Mouse (Mus musculus) CH12.LX (cell line): Measurements from ENCODE around the gene Stard10. TPM values are rescaled to one million over a fixed set of nuclear protein-coding genes. Genes with fewer than 3 reads are reported as not detected.

Experiments used
- DNase-seq: peaks from one replicate; pipeline ENCODE4 v3.0.0-alpha.2; 2013; ENCODE audit errors: extremely low read depth
- H3K27ac ChIP-seq: 2 replicates; pipeline ENCODE4 v1.5.1; 2012; ENCODE audit warnings: low read depth, mild to moderate bottlenecking, control low read depth, moderate library complexity; ENCODE audit not compliant: insufficient read depth
- H3K27me3 ChIP-seq: replicated peaks from 2 replicates; pipeline ENCODE3; 2012; ENCODE audit warnings: inconsistent platforms
- H3K36me3 ChIP-seq, 2 experiments: replicated peaks in 1 of 2; 2 replicates each; pipeline versions ENCODE3 to v1.6.1; 2012; ENCODE audit warnings: inconsistent platforms in 1 of 2, low read length in 1 of 2, mild to moderate bottlenecking in 1 of 2, mixed read lengths in 1 of 2, moderate library complexity in 1 of 2; ENCODE audit not compliant: control insufficient read depth in 1 of 2, insufficient read depth in 1 of 2
- H3K4me1 ChIP-seq, 2 experiments: 2 replicates each; pipeline ENCODE4 v1.6.1; 2012; ENCODE audit warnings: inconsistent platforms in 1 of 2, moderate library complexity in 1 of 2; ENCODE audit not compliant: insufficient read depth in 2 of 2, control insufficient read depth in 1 of 2
- H3K4me2 ChIP-seq: 2 replicates; pipeline ENCODE4 v1.6.1; 2012; ENCODE audit warnings: low read depth, mild to moderate bottlenecking, control low read depth; ENCODE audit not compliant: poor library complexity, insufficient read depth, severe bottlenecking
- H3K4me3 ChIP-seq, 3 experiments: fragments of 150-350 bp in 1 of 3; sonication (generic) in 1 of 3; replicated peaks in 1 of 3; 2 replicates each; pipeline versions ENCODE3 to v1.5.1; 2011 to 2012; ENCODE audit warnings: low read depth in 2 of 3, low read length in 2 of 3, mild to moderate bottlenecking in 2 of 3, moderate library complexity in 2 of 3, control low read depth in 1 of 3, improper control_type of control experiment in 1 of 3, inconsistent platforms in 1 of 3, mixed read lengths in 1 of 3; ENCODE audit not compliant: poor library complexity in 1 of 3
- H3K79me2 ChIP-seq: replicated peaks from 2 replicates; pipeline ENCODE4 v1.6.1; 2012; ENCODE audit warnings: mild to moderate bottlenecking, moderate library complexity; ENCODE audit not compliant: control insufficient read depth, poor library complexity, insufficient read depth, severe bottlenecking; ENCODE audit errors: extremely low read depth
- H3K9ac ChIP-seq: 2 replicates; pipeline ENCODE4 v1.6.1; 2012; ENCODE audit warnings: low read depth, mild to moderate bottlenecking, control low read depth, moderate library complexity; ENCODE audit not compliant: insufficient read depth
- H3K9me3 ChIP-seq: replicated peaks from 2 replicates; pipeline ENCODE3; 2012; ENCODE audit warnings: low read length, inconsistent platforms, mixed read lengths
- CHD2 ChIP-seq: IDR thresholded peaks from 2 replicates; pipeline ENCODE4 v1.6.1; 2011; ENCODE audit warnings: low read length, improper control_type of control experiment
- ELF1 ChIP-seq: IDR thresholded peaks from 2 replicates; pipeline ENCODE4 v1.6.1; 2014; ENCODE audit warnings: low read depth, mild to moderate bottlenecking, inconsistent platforms, low read length, improper control_type of control experiment
- EP300 ChIP-seq: IDR thresholded peaks from 2 replicates; pipeline ENCODE4 v1.6.1; 2011; ENCODE audit warnings: low read length, improper control_type of control experiment
- GABPA ChIP-seq: IDR thresholded peaks from 2 replicates; pipeline ENCODE4 v1.6.1; 2012; ENCODE audit warnings: low read depth, low read length, improper control_type of control experiment, inconsistent platforms; ENCODE audit not compliant: insufficient replicate concordance
- IRF4 ChIP-seq: IDR thresholded peaks from 2 replicates; pipeline ENCODE4 v1.6.1; 2014; ENCODE audit warnings: low read depth, mild to moderate bottlenecking, inconsistent platforms, low read length, improper control_type of control experiment
- JUN ChIP-seq: IDR thresholded peaks from 2 replicates; pipeline ENCODE4 v1.6.1; 2011; ENCODE audit warnings: low read depth, mild to moderate bottlenecking, low read length, improper control_type of control experiment, moderate library complexity; ENCODE audit not compliant: insufficient read depth
- JUND ChIP-seq: conservative IDR thresholded peaks from 2 replicates; pipeline ENCODE4 v1.6.1; 2011; ENCODE audit warnings: low read depth, low read length, improper control_type of control experiment
- KAT2A ChIP-seq: IDR thresholded peaks from 2 replicates; pipeline ENCODE4 v1.6.1; 2012; ENCODE audit warnings: low read length, improper control_type of control experiment, inconsistent platforms; ENCODE audit not compliant: insufficient replicate concordance
- MAZ ChIP-seq: IDR thresholded peaks from 2 replicates; pipeline ENCODE4 v1.6.1; 2012; ENCODE audit warnings: low read depth, mild to moderate bottlenecking, inconsistent platforms, low read length, improper control_type of control experiment, moderate library complexity
- MEF2A ChIP-seq: IDR thresholded peaks from 2 replicates; pipeline ENCODE4 v1.6.1; 2014; ENCODE audit warnings: low read depth, mild to moderate bottlenecking, inconsistent platforms, low read length, improper control_type of control experiment, borderline replicate concordance
- NELFE ChIP-seq: IDR thresholded peaks from 2 replicates; pipeline ENCODE4 v1.6.1; 2011; ENCODE audit warnings: low read depth, low read length, improper control_type of control experiment
- PAX5 ChIP-seq: IDR thresholded peaks from 2 replicates; pipeline ENCODE4 v1.6.1; 2012; ENCODE audit warnings: low read length, inconsistent platforms, mixed read lengths
- POLR2A ChIP-seq: IDR thresholded peaks from 2 replicates; pipeline ENCODE4 v1.6.1; 2011; ENCODE audit warnings: low read depth, mild to moderate bottlenecking, improper control_type of control experiment, low read length
- RCOR1 ChIP-seq: conservative IDR thresholded peaks from 2 replicates; pipeline ENCODE4 v1.6.1; 2012; ENCODE audit warnings: low read depth, mild to moderate bottlenecking, inconsistent platforms, low read length, improper control_type of control experiment
- SIN3A ChIP-seq: IDR thresholded peaks from 2 replicates; pipeline ENCODE4 v1.6.1; 2012; ENCODE audit warnings: low read length, improper control_type of control experiment, inconsistent platforms
- TBP ChIP-seq: conservative IDR thresholded peaks from 2 replicates; pipeline ENCODE4 v1.6.1; 2011; ENCODE audit warnings: low read depth, low read length, improper control_type of control experiment
- TCF12 ChIP-seq: IDR thresholded peaks from 2 replicates; pipeline ENCODE4 v1.6.1; 2014; ENCODE audit warnings: low read depth, mild to moderate bottlenecking, inconsistent platforms, low read length, improper control_type of control experiment
- USF1 ChIP-seq: IDR thresholded peaks from 2 replicates; pipeline ENCODE4 v1.6.1; 2014; ENCODE audit warnings: low read depth, mild to moderate bottlenecking, inconsistent platforms, low read length, improper control_type of control experiment
- ZKSCAN1 ChIP-seq: IDR thresholded peaks from 2 replicates; pipeline ENCODE4 v1.6.1; 2012; ENCODE audit warnings: low read depth, inconsistent platforms, low read length, improper control_type of control experiment, borderline replicate concordance
- ZMIZ1 ChIP-seq: IDR thresholded peaks from 2 replicates; pipeline ENCODE4 v1.6.1; 2012; ENCODE audit warnings: low read depth, mild to moderate bottlenecking, inconsistent platforms, low read length, improper control_type of control experiment
- ZNF384 ChIP-seq: IDR thresholded peaks from 2 replicates; pipeline ENCODE4 v1.6.1; 2012; ENCODE audit warnings: low read depth, low read length, improper control_type of control experiment, inconsistent platforms
- dilution Hi-C: fragments of 300-500 bp; cut with MboI; formaldehyde crosslinking; loops from 2 replicates; pipeline ENCODE4 v1.14.3; 2020; ENCODE audit warnings: low sequenced_read_pairs; ENCODE audit not compliant: extremely low pct_unique_long_range_greater_than_20kb, extremely low pct_ligation_motif_present
- in situ Hi-C: fragments of 300-500 bp; cut with MboI; formaldehyde crosslinking; loops from 3 replicates; pipeline ENCODE4 v1.14.3; 2019; ENCODE audit warnings: low sequenced_read_pairs, low pct_ligation_motif_present, low pct_unique_long_range_greater_than_20kb, mixed read lengths
- polyA plus RNA-seq: library from polyadenylated mRNA; unstranded; fragments of >175 nt; gene quantifications from 2 replicates; pipeline ENCODE4 v1.2.1, GENCODE M21; 2012; ENCODE audit warnings: low read depth; ENCODE audit not compliant: insufficient read length
- total RNA-seq, 2 experiments: library from RNA; depleted of rRNA; stranded (reverse); fragments of 300-350 nt in 1 of 2; fragments of >200 nt in 1 of 2; gene quantifications; 2 replicates each; pipeline ENCODE4 v1.2.3; 2012 to 2014

Stard10 gene
- total and polyA plus RNA-seq, 3 experiments: 2.4 to 12.7 (median 6.7) TPM

DNA sequence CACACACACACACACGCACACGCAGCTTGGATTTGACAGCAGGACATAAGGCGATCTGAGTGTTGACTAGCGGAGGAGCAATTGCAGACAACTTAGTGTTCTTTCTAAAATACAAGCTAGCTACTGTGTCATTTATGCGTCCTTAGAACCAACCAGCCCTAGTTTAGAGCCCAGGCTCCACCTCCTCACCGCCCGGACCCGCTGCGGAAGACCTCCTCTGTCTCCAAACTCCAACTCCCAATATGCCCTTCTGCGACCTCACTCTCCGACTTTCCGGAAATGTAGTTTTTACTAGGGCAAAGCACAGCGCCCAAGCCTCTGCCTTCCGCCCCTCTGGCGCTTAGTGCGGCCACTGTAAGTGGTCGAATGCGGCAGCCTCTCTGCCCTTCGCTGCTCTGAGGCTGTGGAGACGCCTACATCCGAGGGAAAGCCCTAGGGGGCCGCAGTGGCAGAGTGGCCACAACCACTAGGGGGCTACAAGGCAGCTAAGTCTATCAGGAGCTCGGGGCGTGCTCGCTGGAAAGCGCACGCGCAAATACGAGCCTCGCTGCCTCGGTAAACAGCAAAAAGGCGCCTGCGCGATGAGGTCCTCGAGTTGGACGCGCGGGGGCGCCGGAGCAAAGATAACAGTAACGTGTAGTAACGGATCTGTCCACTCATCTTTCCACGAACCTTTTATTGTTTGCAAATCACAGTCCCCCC, 6.4 kb upstream of the Stard10 start (continued):
- TF ChIP-seq CHD2 (no peak), EP300 (no peak), MEF2A (peak; percentile 63; the same call in 1 of the 2 replicates), USF1 (no peak), ELF1 (peak; percentile 88), TBP (peak; percentile 65; the same call in 1 of the 2 replicates), IRF4 (peak; percentile 72), SIN3A (peak; percentile 87), GABPA (no peak), ZKSCAN1 (no peak), JUN (no peak), ZMIZ1 (no peak)

DNA sequence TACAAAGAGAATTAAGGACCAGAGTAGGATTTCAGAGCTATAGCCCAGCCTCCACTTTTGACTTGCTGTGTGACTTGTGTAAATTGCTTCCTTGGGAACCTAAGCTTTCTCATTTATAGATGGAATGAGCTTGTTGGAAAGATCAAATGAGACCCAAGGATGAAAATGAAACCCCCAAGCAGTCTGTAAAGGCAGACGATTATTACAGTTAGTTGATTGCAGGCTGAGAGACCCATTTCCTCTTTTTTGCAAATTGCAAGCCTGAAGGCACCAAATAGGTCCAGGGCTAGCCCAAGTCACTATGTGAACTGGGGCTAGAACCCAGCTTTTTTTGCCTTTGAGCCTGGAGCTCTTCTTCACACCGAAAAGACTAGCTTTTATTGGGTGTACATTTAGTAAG, 5.8 kb upstream of the Stard10 start:
- H3K9me3 ChIP-seq: no peaks in the 10 kb centered on the region
- dilution Hi-C loops (no loop called here), in situ Hi-C loops (no loop called here)
- peaks cover 2 to 19% of the 10 kb centered on the region in 2 experiments; a peak in 3 of 4 replicates for H3K4me1 ChIP-seq
- H3K4me3 ChIP-seq: peak overlapping the region in 1 of 3 experiments; percentile 59
- H3K79me2 ChIP-seq: no peaks in the 10 kb centered on the region
- peaks cover 5% of the 10 kb centered on the region for H3K27me3 ChIP-seq
- no peak overlapping the region for H3K27ac ChIP-seq
- no peaks in the 10 kb centered on the region for H3K36me3 ChIP-seq
- H3K4me2 ChIP-seq: peak overlapping the region; percentile 64
- TF ChIP-seq EP300 (no peak), SIN3A (no peak), TBP (no peak), KAT2A (no peak), POLR2A (no peak), ZNF384 (no peak), MAZ (no peak), IRF4 (no peak), PAX5 (no peak), NELFE (no peak), JUND (no peak), TCF12 (no peak), CHD2 (no peak), RCOR1 (no peak)
- DNase-seq: no peak
- peak overlapping the region; percentile 28; the same call in 1 of the 2 replicates for H3K9ac ChIP-seq
